Mouse (Mus musculus) brain, embryonic 14.5 days (tissue): Measurements from ENCODE around the gene Diablo.

ENCODE experiments used
- CTCF ChIP-seq: fragments of 200-500 bp; IDR thresholded peaks from 2 replicates; pipeline ENCODE4 v1.5.1; 2012; ENCODE audit warnings: inconsistent platforms, mild to moderate bottlenecking, moderate library complexity, borderline replicate concordance; ENCODE audit not compliant: insufficient read depth, insufficient read length; ENCODE audit errors: extremely low read depth
- POLR2A ChIP-seq: fragments of 200-500 bp; IDR thresholded peaks from 2 replicates; pipeline ENCODE4 v1.6.1; 2012; ENCODE audit warnings: mild to moderate bottlenecking, inconsistent platforms, borderline replicate concordance; ENCODE audit not compliant: poor library complexity, insufficient read depth, insufficient read length, severe bottlenecking; ENCODE audit errors: extremely low read depth

- TF ChIP-seq CTCF: no peak
- TF ChIP-seq POLR2A: peak; percentile 68; the same call in 1 of the 2 replicates
Measured at GRCm38 (mm10) chr5:123572357-123573186, 48.6 kb upstream of the Diablo start, which contains the start of gene Vps33a.
